Mouse (Mus musculus) E14TG2a.4 (cell line): ENCODE results near the gene Tmem106a.
"Not testable (repeated sequence)": the region's sequence is repeated elsewhere in the genome, so short reads cannot be mapped to it uniquely, and the experiment has no call there.

Source experiments
- CTCF ChIP-seq: conservative IDR thresholded peaks from 2 replicates; pipeline ENCODE4 v1.5.1; 2014; ENCODE audit warnings: low read length
- POU5F1 ChIP-seq: IDR thresholded peaks from 2 replicates; pipeline ENCODE4 v1.6.1; 2014; ENCODE audit warnings: low read length, borderline replicate concordance

GRCm38 (mm10) chr11:101607134-101607533 lies 25.1 kb downstream of the Tmem106a start:
- not testable (repeated sequence) for TF ChIP-seq CTCF, POU5F1
